Mouse (Mus musculus): Measurements from ENCODE around the gene Stmnd1. TPM values are rescaled to one million over a fixed set of nuclear protein-coding genes. Genes with fewer than 3 reads are reported as not detected.

Stmnd1 gene
- polyA plus RNA-seq, 2 experiments: 0.74 to 1.3 TPM

DNA sequence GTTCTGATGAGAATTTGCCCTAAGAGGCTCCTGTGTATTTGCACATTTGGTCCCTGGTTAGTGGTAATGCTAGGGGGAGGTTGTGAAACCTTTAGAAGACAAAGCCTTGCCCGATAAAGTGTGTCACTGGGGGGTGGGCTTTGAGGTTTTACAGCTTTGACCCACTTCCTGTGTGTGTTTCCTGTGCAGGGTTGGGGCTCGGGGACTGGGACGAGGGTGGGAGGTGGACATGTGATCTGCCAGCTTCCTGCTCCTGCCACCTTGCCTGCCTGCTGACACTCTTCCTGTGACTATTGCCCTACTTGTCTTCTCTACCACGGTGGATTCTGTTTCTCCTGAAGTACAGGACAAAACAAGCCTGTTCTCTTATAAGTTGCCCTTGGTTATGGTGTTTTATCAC, 66.4 kb downstream of the Stmnd1 start:
- 24% methylated on average over 4 of the region's 4 CpGs for WGBS
- TF ChIP-seq POLR2A (IDR thresholded peaks at IDR 0.05; ENCODE audit: borderline replicate concordance, extremely low read depth, insufficient read depth, insufficient read length): no peak
- ATAC-seq (ENCODE audit: low FRiP score, low read depth): no peak
- no peak overlapping the region for H3K27ac ChIP-seq (replicated peaks; ENCODE audit: low read depth, low read length)
- H3K36me3 ChIP-seq (ENCODE audit: control insufficient read depth, insufficient read depth, low read length): no peaks in the 10 kb centered on the region
- H3K4me2 ChIP-seq (replicated peaks; ENCODE audit: low read depth, low read length, severe bottlenecking): no peak overlapping the region
- no peak for DNase-seq (ENCODE audit: low spot score)
- H3K27me3 ChIP-seq (ENCODE audit: control insufficient read depth, insufficient read depth, low read length): no peaks in the 10 kb centered on the region
- no peaks in the 10 kb centered on the region for H3K9me3 ChIP-seq (ENCODE audit: control insufficient read depth, low read length)
- no peak overlapping the region for H3K4me3 ChIP-seq (replicated peaks; ENCODE audit: low read length)
- 0 out of 2 replicates have a peak, but pooled peaks cover 4% of the 10 kb centered on the region for H3K4me1 ChIP-seq (ENCODE audit: control insufficient read depth, insufficient read depth, low read length)
- H3K9ac ChIP-seq (ENCODE audit: low read depth, low read length, severe bottlenecking): no peak overlapping the region

DNA sequence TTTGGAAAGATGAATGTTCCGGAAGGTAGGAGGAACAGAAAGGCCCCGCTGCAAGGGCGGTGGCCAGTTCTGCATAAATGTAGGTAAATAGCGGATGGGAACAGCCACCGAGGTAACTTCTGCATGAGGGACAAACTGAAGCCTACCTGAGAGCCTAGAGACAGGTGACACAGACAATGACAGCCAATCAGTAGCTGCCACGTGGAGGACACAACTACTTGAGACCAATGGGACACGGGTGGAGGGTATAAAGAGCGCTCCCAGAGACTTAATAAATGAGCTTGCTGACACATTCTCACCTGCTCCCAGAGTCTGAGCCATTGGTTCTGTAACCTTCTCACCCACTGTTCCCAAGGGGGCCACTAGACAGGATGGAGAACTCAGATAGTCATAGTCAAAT, 67.1 kb downstream of the Stmnd1 start:
- H3K27me3 ChIP-seq (ENCODE audit: control insufficient read depth, insufficient read depth, low read length): no peaks in the 10 kb centered on the region
- 88% methylated on average over 8 of the region's 8 CpGs for WGBS
- no peak for TF ChIP-seq POLR2A (IDR thresholded peaks at IDR 0.05; ENCODE audit: borderline replicate concordance, extremely low read depth, insufficient read depth, insufficient read length)
- no peaks in the 10 kb centered on the region for H3K36me3 ChIP-seq (ENCODE audit: control insufficient read depth, insufficient read depth, low read length)
- ATAC-seq (ENCODE audit: low FRiP score, low read depth) (no peak), DNase-seq (ENCODE audit: low spot score) (no peak)
- no peaks in the 10 kb centered on the region for H3K9me3 ChIP-seq (ENCODE audit: control insufficient read depth, low read length)
- 0 out of 2 replicates have a peak, but pooled peaks cover 4% of the 10 kb centered on the region for H3K4me1 ChIP-seq (ENCODE audit: control insufficient read depth, insufficient read depth, low read length)
- H3K4me2 ChIP-seq (replicated peaks; ENCODE audit: low read depth, low read length, severe bottlenecking): no peak overlapping the region
- H3K9ac ChIP-seq (ENCODE audit: low read depth, low read length, severe bottlenecking): no peak overlapping the region
- no peak overlapping the region for H3K4me3 ChIP-seq (replicated peaks; ENCODE audit: low read length)
- no peak overlapping the region for H3K27ac ChIP-seq (replicated peaks; ENCODE audit: low read depth, low read length)

DNA sequence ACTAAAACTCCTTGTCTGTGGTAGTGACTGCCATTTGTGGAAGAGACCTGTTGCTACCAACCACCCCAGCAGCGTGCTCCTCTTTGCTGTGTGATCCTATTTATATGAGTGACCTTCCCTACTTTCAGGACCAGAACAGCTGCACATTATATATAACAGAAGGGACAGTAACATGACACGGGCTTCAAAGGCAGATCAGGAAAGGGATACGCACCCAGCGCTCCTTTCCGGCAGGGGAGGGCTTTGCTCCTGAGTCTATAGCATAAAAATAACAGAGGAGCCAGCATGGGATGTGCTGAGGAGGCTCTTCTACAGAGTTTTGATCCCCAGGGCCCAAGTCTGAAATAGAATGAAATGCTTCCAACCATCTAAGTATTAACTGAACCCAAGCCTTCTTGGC, 67.9 kb downstream of the Stmnd1 start:
- H3K4me1 ChIP-seq (ENCODE audit: control insufficient read depth, insufficient read depth, low read length): 0 out of 2 replicates have a peak, but pooled peaks cover 4% of the 10 kb centered on the region
- H3K27ac ChIP-seq (replicated peaks; ENCODE audit: low read depth, low read length): no peak overlapping the region
- TF ChIP-seq POLR2A (IDR thresholded peaks at IDR 0.05; ENCODE audit: borderline replicate concordance, extremely low read depth, insufficient read depth, insufficient read length): no peak
- no peaks in the 10 kb centered on the region for H3K9me3 ChIP-seq (ENCODE audit: control insufficient read depth, low read length)
- no peaks in the 10 kb centered on the region for H3K27me3 ChIP-seq (ENCODE audit: control insufficient read depth, insufficient read depth, low read length)
- peak; percentile 72 for ATAC-seq (ENCODE audit: low FRiP score, low read depth)
- H3K9ac ChIP-seq (ENCODE audit: low read depth, low read length, severe bottlenecking): no peak overlapping the region
- peak; percentile 40 for DNase-seq (ENCODE audit: low spot score)
- WGBS: 60% methylated on average over 5 of the region's 5 CpGs
- H3K4me3 ChIP-seq (replicated peaks; ENCODE audit: low read length): no peak overlapping the region
- H3K36me3 ChIP-seq (ENCODE audit: control insufficient read depth, insufficient read depth, low read length): no peaks in the 10 kb centered on the region
- no peak overlapping the region for H3K4me2 ChIP-seq (replicated peaks; ENCODE audit: low read depth, low read length, severe bottlenecking)

DNA sequence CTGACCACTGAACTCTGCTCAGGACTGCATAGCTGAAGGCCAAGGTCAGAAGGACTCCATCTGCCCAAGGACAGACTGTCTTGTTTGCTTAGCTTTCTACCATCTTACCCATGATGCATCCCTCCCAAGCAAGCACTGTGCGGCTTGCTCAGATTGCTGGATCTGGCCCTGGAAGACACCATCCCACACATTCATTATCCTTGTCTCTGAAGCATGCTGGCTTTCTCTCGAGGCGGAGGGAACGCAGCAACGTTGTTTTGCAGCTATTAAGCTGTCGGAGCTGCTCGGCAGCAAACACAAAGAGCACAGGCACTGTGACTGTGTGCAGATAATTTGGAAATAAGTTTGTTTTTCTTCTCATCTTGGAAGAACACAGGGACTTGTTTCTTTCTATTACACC, 69.7 kb downstream of the Stmnd1 start:
- 0 out of 2 replicates have a peak, but pooled peaks cover 4% of the 10 kb centered on the region for H3K4me1 ChIP-seq (ENCODE audit: control insufficient read depth, insufficient read depth, low read length)
- no peak for TF ChIP-seq POLR2A (IDR thresholded peaks at IDR 0.05; ENCODE audit: borderline replicate concordance, extremely low read depth, insufficient read depth, insufficient read length)
- H3K9ac ChIP-seq (ENCODE audit: low read depth, low read length, severe bottlenecking): no peak overlapping the region
- no peak overlapping the region for H3K4me3 ChIP-seq (replicated peaks; ENCODE audit: low read length)
- H3K36me3 ChIP-seq (ENCODE audit: control insufficient read depth, insufficient read depth, low read length): no peaks in the 10 kb centered on the region
- DNase-seq (ENCODE audit: low spot score): no peak
- no peak overlapping the region for H3K4me2 ChIP-seq (replicated peaks; ENCODE audit: low read depth, low read length, severe bottlenecking)
- no peaks in the 10 kb centered on the region for H3K27me3 ChIP-seq (ENCODE audit: control insufficient read depth, insufficient read depth, low read length)
- no peaks in the 10 kb centered on the region for H3K9me3 ChIP-seq (ENCODE audit: control insufficient read depth, low read length)
- H3K27ac ChIP-seq (replicated peaks; ENCODE audit: low read depth, low read length): no peak overlapping the region
- no peak for ATAC-seq (ENCODE audit: low FRiP score, low read depth)
- 86% methylated on average over 7 of the region's 7 CpGs for WGBS

DNA sequence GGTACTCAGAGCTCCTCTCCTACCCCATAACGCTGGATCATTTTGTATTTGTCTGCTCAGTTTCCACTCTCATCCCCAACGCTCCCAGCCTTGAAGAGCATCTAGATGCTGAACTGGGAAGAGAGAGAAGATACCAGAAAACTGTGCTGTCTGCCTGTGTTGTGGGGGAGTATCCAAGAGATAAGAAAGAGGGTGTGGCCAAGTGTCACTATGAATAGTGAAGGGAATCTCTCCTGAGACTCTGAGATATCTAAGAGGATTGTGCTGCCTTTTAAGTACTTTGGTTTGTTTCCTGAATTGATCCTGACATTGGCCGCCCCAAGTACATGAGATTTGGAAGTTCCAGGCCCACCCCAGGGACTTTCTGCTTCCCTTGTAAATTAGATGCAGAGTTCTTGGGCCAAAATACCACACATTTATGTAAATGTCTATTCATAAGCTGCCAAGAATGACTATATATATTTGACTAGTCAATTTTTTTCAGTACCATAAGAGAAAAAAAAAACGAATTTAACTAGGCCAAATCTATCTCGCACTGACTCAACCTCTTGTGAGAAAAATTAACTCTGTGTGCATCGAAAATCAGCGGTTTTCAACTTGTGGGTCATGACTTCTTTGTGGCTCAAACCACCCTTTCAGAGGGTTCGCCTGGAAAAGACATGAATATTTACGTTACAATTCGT, 73.5 kb downstream of the Stmnd1 start:
- DNase-seq (ENCODE audit: low spot score) (peak; percentile 6), ATAC-seq (ENCODE audit: low FRiP score, low read depth) (no peak)
- H3K4me2 ChIP-seq (replicated peaks; ENCODE audit: low read depth, low read length, severe bottlenecking): no peak overlapping the region
- no peaks in the 10 kb centered on the region for H3K9me3 ChIP-seq (ENCODE audit: control insufficient read depth, low read length)
- no peaks in the 10 kb centered on the region for H3K36me3 ChIP-seq (ENCODE audit: control insufficient read depth, insufficient read depth, low read length)
- no peak overlapping the region for H3K4me3 ChIP-seq (replicated peaks; ENCODE audit: low read length)
- no peak for TF ChIP-seq POLR2A (IDR thresholded peaks at IDR 0.05; ENCODE audit: borderline replicate concordance, extremely low read depth, insufficient read depth, insufficient read length)
- WGBS: 79% methylated on average over 10 of the region's 10 CpGs
- H3K4me1 ChIP-seq (ENCODE audit: control insufficient read depth, insufficient read depth, low read length): no peaks in the 10 kb centered on the region
- no peaks in the 10 kb centered on the region for H3K27me3 ChIP-seq (ENCODE audit: control insufficient read depth, insufficient read depth, low read length)
- H3K27ac ChIP-seq (replicated peaks; ENCODE audit: low read depth, low read length): no peak overlapping the region
- H3K9ac ChIP-seq (ENCODE audit: low read depth, low read length, severe bottlenecking): no peak overlapping the region
